Mouse (Mus musculus) embryonic facial prominence, embryonic 13.5 days (tissue): ENCODE data around the gene Ugt1a10. TPM values are rescaled to one million over a fixed set of nuclear protein-coding genes. Genes with fewer than 3 reads are reported as not detected.

Source experiments
- ATAC-seq: fragments of 200-750 bp; cut with Nextera tagmentation; 2 replicates; pipeline ENCODE4 v1.8.0; 2017; ENCODE audit warnings: low read depth; ENCODE audit not compliant: insufficient number of reproducible peaks, insufficient read depth, low FRiP score, low TSS enrichment
- H3K27ac ChIP-seq: fragments of 300-500 bp; sonication (generic); 2 replicates; pipeline ENCODE4 v1.5.1; 2015; ENCODE audit warnings: moderate library complexity, mild to moderate bottlenecking, inconsistent platforms
- H3K27me3 ChIP-seq: fragments of 300-500 bp; sonication (generic); 2 replicates; pipeline ENCODE4 v1.6.1; 2015; ENCODE audit warnings: mild to moderate bottlenecking, inconsistent platforms
- H3K36me3 ChIP-seq: fragments of 300-500 bp; sonication (generic); 2 replicates; pipeline ENCODE4 v1.6.1; 2015; ENCODE audit warnings: mild to moderate bottlenecking, inconsistent platforms
- H3K4me1 ChIP-seq: fragments of 300-500 bp; sonication (generic); 2 replicates; pipeline ENCODE4 v1.6.1; 2015; ENCODE audit warnings: inconsistent platforms
- H3K4me2 ChIP-seq: fragments of 300-500 bp; sonication (generic); 2 replicates; pipeline ENCODE4 v1.6.1; 2015; ENCODE audit warnings: moderate library complexity, mild to moderate bottlenecking, inconsistent platforms
- H3K4me3 ChIP-seq: fragments of 300-500 bp; sonication (generic); 2 replicates; pipeline ENCODE4 v1.5.1; 2015; ENCODE audit warnings: mild to moderate bottlenecking, inconsistent platforms
- H3K9ac ChIP-seq: fragments of 300-500 bp; sonication (generic); 2 replicates; pipeline ENCODE4 v1.6.1; 2015; ENCODE audit warnings: mild to moderate bottlenecking, inconsistent platforms
- H3K9me3 ChIP-seq: fragments of 300-500 bp; sonication (generic); 2 replicates; pipeline ENCODE4 v1.6.1; 2016; ENCODE audit warnings: inconsistent platforms
- WGBS: fragments of 180-500 bp; shearing (Covaris S2); methylation state at CpG from one replicate; pipeline ENCODE4 v1.1.7; 2015; ENCODE audit warnings: mixed read lengths; 5-methylcytosine and 5-hydroxymethylcytosine counted together
- polyA plus RNA-seq: library from polyadenylated mRNA; unstranded; fragments of >200 nt; fragmentation: Nextera tagmentation; extraction: Ambion mirVana; gene quantifications from 2 replicates; pipeline ENCODE4 v1.2.1, GENCODE M21; 2015

Gene Ugt1a10
- polyA plus RNA-seq, 1 experiment from 2014 or later = not detected

- Histone ChIP-seq H3K4me1 (0 out of 2 replicates have a peak, but pooled peaks cover 8% of the 10 kb centered on the region), H3K4me3 (peak within 1 kb of the TSS; percentile 52), H3K36me3 (no peaks in the 10 kb centered on the region), H3K9me3 (peaks cover 10% of the 10 kb centered on the region), H3K4me2 (peak within 1 kb of the TSS; percentile 83), H3K27me3 (no peaks in the 10 kb centered on the region), H3K27ac (no peak within 1 kb of the TSS), H3K9ac (peak within 1 kb of the TSS; percentile 77)
- 7% methylated on average over 62 of the region's 62 CpGs for WGBS
- ATAC-seq = peak; percentile 94
Measured at GRCm38 (mm10) chr1:88205294-88205922, 150.2 kb downstream of the Ugt1a10 start, which contains the start of gene Dnajb3. Dnajb3 (minus strand) TSS chr1:88205782.

- WGBS = 76% methylated on average over 2 of the region's 2 CpGs
- Histone ChIP-seq H3K27me3 (no peaks in the 10 kb centered on the region), H3K4me1 (0 out of 2 replicates have a peak, but pooled peaks cover 8% of the 10 kb centered on the region), H3K9ac (no peak overlapping the region), H3K27ac (no peak overlapping the region), H3K4me2 (no peak overlapping the region), H3K36me3 (no peaks in the 10 kb centered on the region), H3K9me3 (peaks cover 17% of the 10 kb centered on the region), H3K4me3 (no peak overlapping the region)
- ATAC-seq = no peak
Measured at GRCm38 (mm10) chr1:88206843-88207479, 151.8 kb downstream of the Ugt1a10 start.

- peaks cover 53% of the 10 kb centered on the region for H3K9me3 ChIP-seq
- no peak within 1 kb of the TSS for H3K4me3 ChIP-seq
- H3K27me3 ChIP-seq = no peaks in the 10 kb centered on the region
- no peak within 1 kb of the TSS for H3K4me2 ChIP-seq
- H3K27ac ChIP-seq = no peak within 1 kb of the TSS
- H3K36me3 ChIP-seq = no peaks in the 10 kb centered on the region
- no peak within 1 kb of the TSS for H3K9ac ChIP-seq
- ATAC-seq = no peak
- H3K4me1 ChIP-seq = no peaks in the 10 kb centered on the region
- 67% methylated on average over 8 of the region's 8 CpGs for WGBS
Measured at GRCm38 (mm10) chr1:88211812-88212211, 156.6 kb downstream of the Ugt1a10 start, which contains the start of gene Ugt1a1. Ugt1a1 (plus strand) TSS chr1:88211959.

- ATAC-seq = peak; percentile 8; the same call in 1 of the 2 replicates
- WGBS = 59% methylated on average over 8 of the region's 8 CpGs
- Histone ChIP-seq H3K9me3 (peaks cover 60% of the 10 kb centered on the region), H3K9ac (no peak overlapping the region), H3K27me3 (no peaks in the 10 kb centered on the region), H3K4me2 (no peak overlapping the region), H3K36me3 (no peaks in the 10 kb centered on the region), H3K27ac (no peak overlapping the region), H3K4me3 (no peak overlapping the region), H3K4me1 (no peaks in the 10 kb centered on the region)
Measured at GRCm38 (mm10) chr1:88212341-88213045, 157.3 kb downstream of the Ugt1a10 start.

GRCm38 (mm10) chr1:88213061-88213460 is 157.9 kb downstream of the Ugt1a10 start:
- Histone ChIP-seq H3K4me2 (no peak overlapping the region), H3K36me3 (no peaks in the 10 kb centered on the region), H3K4me3 (no peak overlapping the region), H3K27ac (no peak overlapping the region), H3K9ac (no peak overlapping the region), H3K9me3 (peaks cover 62% of the 10 kb centered on the region), H3K4me1 (no peaks in the 10 kb centered on the region), H3K27me3 (no peaks in the 10 kb centered on the region)
- ATAC-seq = no peak
- 83% methylated on average over 1 of the region's 1 CpGs for WGBS

- Histone ChIP-seq H3K9me3 (peaks cover 62% of the 10 kb centered on the region), H3K4me2 (no peak overlapping the region), H3K9ac (no peak overlapping the region), H3K36me3 (no peaks in the 10 kb centered on the region), H3K27me3 (no peaks in the 10 kb centered on the region), H3K4me1 (no peaks in the 10 kb centered on the region), H3K27ac (no peak overlapping the region), H3K4me3 (no peak overlapping the region)
- 79% methylated on average over 2 of the region's 2 CpGs for WGBS
- 0 out of 2 replicates have a peak, but pooled peaks have one; percentile 1 for ATAC-seq
Measured at GRCm38 (mm10) chr1:88213766-88214461, 158.7 kb downstream of the Ugt1a10 start.

GRCm38 (mm10) chr1:88214462-88214952 is 159.3 kb downstream of the Ugt1a10 start:
- H3K9me3 ChIP-seq = peaks cover 62% of the 10 kb centered on the region
- no peak overlapping the region for H3K4me2 ChIP-seq
- H3K27me3 ChIP-seq = no peaks in the 10 kb centered on the region
- no peak overlapping the region for H3K27ac ChIP-seq
- H3K9ac ChIP-seq = no peak overlapping the region
- WGBS = 75% methylated on average over 2 of the region's 2 CpGs
- no peak for ATAC-seq
- no peaks in the 10 kb centered on the region for H3K4me1 ChIP-seq
- no peak overlapping the region for H3K4me3 ChIP-seq
- no peaks in the 10 kb centered on the region for H3K36me3 ChIP-seq

- Histone ChIP-seq H3K4me2 (no peak overlapping the region), H3K4me3 (no peak overlapping the region), H3K36me3 (no peaks in the 10 kb centered on the region), H3K27me3 (no peaks in the 10 kb centered on the region), H3K4me1 (no peaks in the 10 kb centered on the region), H3K27ac (no peak overlapping the region), H3K9me3 (peaks cover 60% of the 10 kb centered on the region), H3K9ac (no peak overlapping the region)
- WGBS = 70% methylated on average over 10 of the region's 10 CpGs
- no peak for ATAC-seq
Measured at GRCm38 (mm10) chr1:88215466-88216380, 160.5 kb downstream of the Ugt1a10 start.

- H3K4me2 ChIP-seq = no peak overlapping the region
- H3K36me3 ChIP-seq = no peaks in the 10 kb centered on the region
- no peaks in the 10 kb centered on the region for H3K27me3 ChIP-seq
- ATAC-seq = no peak
- H3K9me3 ChIP-seq = peaks cover 57% of the 10 kb centered on the region
- H3K4me3 ChIP-seq = no peak overlapping the region
- WGBS = 50% methylated on average over 2 of the region's 2 CpGs
- no peak overlapping the region for H3K9ac ChIP-seq
- no peaks in the 10 kb centered on the region for H3K4me1 ChIP-seq
- H3K27ac ChIP-seq = no peak overlapping the region
Measured at GRCm38 (mm10) chr1:88216551-88216950, 161.4 kb downstream of the Ugt1a10 start.

- Histone ChIP-seq H3K4me2 (no peak overlapping the region), H3K4me1 (no peaks in the 10 kb centered on the region), H3K27ac (no peak overlapping the region), H3K36me3 (no peaks in the 10 kb centered on the region), H3K4me3 (no peak overlapping the region), H3K27me3 (no peaks in the 10 kb centered on the region), H3K9ac (no peak overlapping the region), H3K9me3 (peaks cover 51% of the 10 kb centered on the region)
- WGBS = 57% methylated on average over 2 of the region's 2 CpGs
- no peak for ATAC-seq
Measured at GRCm38 (mm10) chr1:88217144-88217543, 162.0 kb downstream of the Ugt1a10 start.
